Mouse (Mus musculus) adipocyte (in vitro differentiated cells): ENCODE measurements around the gene Fat3.

Source experiments
- DNase-seq: peaks from one replicate; pipeline ENCODE4 v3.0.0-alpha.2; 2016; ENCODE audit warnings: low spot score

The Fat3 gene

DNA sequence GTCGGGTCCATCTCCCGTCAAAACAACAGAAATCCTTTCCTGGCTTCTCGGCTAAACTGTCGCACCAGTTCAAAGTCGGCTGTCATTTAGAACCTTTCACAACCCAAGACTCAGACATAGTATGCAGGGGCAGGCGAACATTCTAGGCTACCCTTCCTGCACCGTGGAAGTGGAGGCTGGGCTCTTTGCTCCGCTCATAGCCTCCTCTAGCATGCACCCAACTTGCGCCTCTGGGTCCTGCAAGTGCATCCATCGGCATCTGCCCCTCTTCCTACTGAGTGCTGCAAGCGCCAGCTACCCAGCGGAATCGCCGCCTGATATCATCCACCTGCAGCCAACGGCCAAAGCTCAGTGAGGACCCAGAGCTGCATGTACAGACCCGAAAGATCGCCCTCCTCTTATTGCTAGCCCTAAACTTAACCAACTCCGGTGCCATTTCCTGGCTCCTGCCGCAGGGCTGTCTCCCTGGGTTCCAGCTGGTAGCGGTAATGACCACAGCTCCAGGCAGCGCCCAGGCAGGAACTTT is at the start of gene Fat3:
Gene Fat3, minus strand, starts transcription at position 100 of the 526 bp plus-strand sequence.
- no peak for DNase-seq

DNA sequence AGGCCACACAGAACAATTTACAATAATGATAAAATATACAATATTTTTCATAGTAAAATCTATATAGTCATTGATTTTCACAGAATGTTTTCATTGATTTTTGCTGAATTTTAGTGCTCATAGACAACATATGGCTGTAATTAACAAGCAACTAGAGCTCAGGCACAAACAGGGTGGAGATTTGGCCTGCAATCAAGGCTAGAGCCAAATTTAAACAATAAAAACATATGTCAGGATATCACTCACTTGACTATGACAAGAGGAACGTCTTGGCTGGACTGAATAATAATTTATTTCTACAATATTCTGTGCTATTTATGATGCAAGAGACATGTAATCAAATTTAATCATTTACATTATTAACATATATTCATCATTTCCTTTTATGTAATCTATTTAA is 31.8 kb upstream of the Fat3 start:
- DNase-seq, result no peak

- no peak for DNase-seq
Measured at GRCm38 (mm10) chr9:16517543-16517942, 16.5 kb upstream of the Fat3 start.

DNA sequence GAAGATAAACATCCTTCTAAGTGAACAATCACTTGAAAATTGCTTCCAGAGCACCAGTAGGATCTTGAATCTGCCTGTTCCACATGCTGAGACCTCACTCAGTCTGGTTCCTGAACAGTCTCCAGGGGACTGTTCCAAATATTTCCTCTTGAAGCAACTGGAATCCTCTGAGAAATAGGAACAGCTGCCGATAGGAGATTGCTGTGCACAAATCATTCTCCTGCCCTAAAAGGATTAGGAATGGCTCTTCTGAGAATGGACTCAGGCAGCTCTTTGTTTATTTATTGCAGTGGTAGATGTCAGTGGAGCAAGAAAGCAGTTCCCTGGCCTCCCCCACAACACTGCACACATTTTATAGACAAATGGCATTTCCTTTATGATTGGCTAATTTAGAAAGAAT is 10.9 kb upstream of the Fat3 start:
- DNase-seq, result no peak

DNA sequence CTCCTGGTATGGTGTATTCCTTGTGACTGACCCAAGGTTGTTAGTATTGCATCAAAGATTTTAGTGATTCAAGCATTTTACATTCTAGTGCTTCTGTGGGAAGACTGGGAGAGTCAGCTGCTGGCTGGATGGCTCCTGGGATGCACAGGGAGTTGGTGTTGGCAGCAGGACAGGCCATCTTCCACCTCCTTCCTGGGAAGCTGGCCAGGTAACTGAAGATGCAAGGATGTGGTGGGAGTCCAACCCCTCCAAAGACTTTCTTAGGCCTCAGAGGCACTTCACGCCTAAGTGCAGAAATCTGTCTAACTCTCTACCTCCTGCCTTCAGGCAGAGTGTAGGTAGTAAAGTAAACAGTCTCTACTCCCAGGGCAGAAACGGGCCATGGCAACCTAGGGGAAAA is 2.7 kb upstream of the Fat3 start:
- DNase-seq, result no peak

DNA sequence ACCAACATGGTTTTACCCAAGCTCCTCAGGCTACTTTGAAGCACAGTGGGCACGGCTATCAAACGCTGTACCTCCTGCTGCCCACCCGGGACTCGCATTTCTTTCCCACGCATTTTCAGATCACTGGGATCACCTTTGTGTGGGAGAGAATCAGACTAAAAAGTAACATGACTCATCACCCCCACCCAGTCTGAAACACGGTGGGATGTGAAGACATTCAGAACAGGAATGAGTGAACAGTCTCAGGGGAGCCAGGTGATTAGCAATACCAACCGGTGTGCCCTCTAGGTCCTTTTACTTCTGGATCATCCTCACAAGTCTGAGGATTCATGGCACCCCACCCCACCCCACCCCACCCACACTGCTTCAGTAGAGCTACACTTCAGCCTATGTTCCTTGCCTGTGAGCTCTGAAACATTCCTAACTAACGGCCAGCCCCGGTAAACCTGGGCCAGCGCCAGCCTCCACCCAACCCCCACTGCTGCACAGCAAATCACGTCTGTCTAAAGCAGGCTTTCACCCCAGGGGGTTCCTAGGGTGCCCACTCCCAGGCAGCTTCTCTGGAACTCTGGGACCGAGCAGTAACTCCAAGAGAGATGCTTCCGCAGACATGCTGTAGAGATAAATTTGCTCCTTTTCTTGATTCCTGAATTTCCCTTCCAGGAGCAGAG is 1.7 kb upstream of the Fat3 start:
- DNase-seq, result no peak

- no peak for DNase-seq
Measured at GRCm38 (mm10) chr9:16501990-16502672, 1.0 kb upstream of the Fat3 start.

DNA sequence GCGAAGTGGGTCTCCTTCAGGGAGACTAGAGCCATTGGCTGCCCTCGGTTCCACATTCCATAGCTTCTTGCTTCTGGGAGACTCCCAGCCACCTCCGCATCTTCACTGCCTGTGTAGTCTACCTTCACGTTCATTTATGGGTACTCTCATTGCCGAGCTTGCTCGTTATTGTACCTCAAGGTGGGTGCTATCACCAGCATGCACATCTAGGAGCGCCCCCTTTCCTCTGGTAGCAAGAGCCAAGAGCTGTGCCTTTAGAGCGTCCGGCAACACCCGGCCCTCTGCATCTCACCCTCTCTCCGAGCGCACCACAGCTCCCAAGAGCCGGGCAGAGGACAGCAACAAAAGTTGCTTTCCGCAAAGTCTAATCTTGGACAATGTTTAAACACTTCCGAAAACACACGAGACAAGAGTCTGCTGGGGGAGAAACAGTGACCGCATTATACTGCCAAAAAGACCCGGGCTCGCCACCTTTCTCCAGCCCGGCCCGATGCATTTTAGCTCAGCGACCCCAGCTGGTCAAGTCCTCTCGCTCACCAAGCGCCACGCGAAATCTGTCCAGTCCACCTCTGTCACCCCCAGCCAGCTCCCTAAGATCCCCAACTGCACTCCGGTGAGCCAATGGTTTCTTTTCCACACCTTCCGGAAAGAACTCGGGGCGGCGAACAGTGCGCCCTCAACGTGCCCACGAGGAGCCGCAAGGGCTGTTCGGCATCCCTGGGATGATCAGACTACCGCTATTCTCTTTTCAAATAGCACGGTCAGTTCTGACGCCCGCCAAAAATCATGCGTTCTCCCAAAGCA is 501 bp downstream of the Fat3 start:
- no peak for DNase-seq

- no peak for DNase-seq
Measured at GRCm38 (mm10) chr9:16499621-16500381, 1.3 kb downstream of the Fat3 start.

DNA sequence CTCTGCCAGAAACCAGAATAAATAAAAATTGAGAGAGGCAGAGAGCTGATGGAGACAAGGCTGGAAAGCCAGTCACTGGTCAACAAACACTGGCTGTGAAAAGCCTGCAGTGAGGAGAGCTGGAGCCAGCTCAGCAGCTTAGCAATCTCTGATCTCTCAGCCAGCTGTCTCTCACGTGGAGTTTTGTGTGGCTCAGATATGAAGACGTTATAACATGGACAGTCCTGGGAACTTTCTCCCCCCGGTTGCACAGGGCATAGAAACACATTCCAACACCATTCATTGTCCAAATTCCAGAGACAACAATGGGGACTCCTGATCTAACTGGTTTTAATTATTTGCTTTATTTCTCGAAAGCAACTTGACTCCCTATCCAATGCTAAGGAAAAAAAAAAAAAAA is 2.2 kb downstream of the Fat3 start:
- no peak for DNase-seq

- DNase-seq, result no peak
Measured at GRCm38 (mm10) chr9:16497361-16497760, 3.7 kb downstream of the Fat3 start.

DNA sequence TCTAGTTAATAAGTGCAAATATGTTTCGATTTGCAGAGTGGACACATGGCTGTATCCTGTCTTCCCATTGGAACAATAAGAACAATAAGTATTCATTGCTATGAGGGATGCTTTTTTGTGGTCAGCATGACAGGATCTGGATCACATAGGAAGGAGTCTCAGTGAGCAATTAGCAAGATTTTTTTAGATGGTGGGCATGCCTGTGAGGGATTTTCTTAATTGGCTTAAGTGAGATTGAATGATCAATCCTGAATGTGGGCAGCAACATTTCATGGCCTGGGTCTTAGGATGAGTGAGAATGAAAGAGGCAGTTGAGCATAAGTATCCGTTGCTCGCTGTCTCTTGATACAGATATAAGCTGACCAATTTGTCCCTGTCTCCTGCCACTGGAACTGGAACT is 4.8 kb downstream of the Fat3 start:
- no peak for DNase-seq

DNA sequence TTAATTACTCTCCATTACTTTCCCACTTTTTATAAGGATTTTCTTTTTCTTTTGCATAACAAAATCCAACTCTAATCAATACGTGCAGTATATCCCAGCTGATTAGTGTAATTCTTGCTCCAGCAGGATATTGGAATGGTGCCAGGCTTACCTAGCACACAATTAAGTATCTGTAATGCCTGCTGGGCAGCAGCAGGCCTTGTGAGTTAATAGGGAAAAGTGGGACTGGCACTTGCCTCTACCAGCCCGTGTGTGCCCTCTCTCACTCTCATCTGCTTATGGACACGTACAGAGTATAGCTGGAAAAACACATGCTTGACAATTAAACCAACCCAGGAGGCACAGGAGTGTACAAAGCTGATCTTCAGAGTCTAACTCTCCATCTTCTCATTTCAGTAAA is 11.4 kb downstream of the Fat3 start:
- no peak for DNase-seq

DNA sequence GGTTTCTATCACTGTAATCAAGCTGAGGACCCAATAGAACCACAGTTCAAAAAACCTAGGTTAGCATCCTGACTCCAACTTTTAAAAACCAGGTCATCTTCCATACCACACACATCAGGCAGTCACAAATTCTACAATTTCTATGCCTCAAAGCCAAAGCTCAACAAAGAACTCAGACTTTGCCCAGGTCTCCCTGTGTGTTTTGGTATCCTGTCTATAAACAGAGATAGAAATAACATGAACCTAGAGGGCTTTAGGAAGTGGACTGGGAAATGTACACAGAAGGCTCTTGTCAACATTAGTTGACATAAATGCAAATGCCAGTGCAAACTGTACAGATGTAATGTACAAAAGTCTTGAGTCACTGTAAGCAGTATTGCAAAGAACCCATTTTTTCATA is 13.5 kb downstream of the Fat3 start:
- no peak for DNase-seq

DNA sequence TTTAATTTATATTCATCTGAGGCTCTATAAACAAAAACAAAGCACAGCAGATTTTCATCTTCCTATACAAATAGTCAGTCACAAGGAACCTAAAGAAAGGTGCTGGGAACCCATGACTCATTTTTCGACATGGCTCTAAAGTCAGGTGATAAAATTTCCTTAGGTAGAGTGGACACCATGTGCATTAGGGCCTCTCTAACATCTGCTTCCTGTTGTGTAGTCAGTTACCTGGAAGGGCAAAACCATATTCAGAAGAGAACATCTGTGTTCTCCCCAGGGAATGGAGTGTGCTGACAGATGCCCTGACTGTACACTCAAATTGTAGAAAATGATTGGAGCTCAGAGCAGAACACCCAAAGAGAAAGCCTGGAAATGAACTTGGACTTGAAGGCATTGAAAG is 14.9 kb downstream of the Fat3 start:
- no peak for DNase-seq

- DNase-seq, result no peak
Measured at GRCm38 (mm10) chr9:16485173-16485572, 15.9 kb downstream of the Fat3 start.

DNA sequence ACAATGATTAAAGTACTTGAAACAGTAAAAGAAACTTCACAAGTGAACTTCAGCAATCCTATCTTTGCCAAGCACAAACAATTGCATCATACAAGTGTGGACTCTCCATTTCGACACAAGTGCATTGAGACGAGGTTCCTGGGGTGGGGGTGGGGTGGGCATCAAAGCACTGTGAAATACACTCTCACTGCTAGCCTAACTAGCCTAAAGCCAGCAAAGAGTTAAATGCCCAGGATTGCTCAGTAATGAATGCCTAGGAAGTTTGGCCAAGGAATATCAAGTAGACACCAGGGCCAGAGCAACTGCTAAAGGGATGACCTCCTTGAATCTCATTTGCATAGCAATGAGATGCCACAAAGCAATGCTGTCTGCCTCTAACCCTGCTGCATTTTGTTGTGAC is 16.3 kb downstream of the Fat3 start:
- no peak for DNase-seq

GRCm38 (mm10) chr9:16461491-16461890 is 39.6 kb downstream of the Fat3 start:
- no peak for DNase-seq

- DNase-seq, result no peak
Measured at GRCm38 (mm10) chr9:16460591-16460990, 40.5 kb downstream of the Fat3 start.

GRCm38 (mm10) chr9:16441930-16442329 is 59.2 kb downstream of the Fat3 start:
- DNase-seq, result no peak

GRCm38 (mm10) chr9:16440638-16441037 is 60.4 kb downstream of the Fat3 start:
- no peak for DNase-seq

GRCm38 (mm10) chr9:16439941-16440340 is 61.1 kb downstream of the Fat3 start:
- no peak for DNase-seq
